9 mouse cellular contexts compared by ENCODE assay signal in the genomic region with DNA sequence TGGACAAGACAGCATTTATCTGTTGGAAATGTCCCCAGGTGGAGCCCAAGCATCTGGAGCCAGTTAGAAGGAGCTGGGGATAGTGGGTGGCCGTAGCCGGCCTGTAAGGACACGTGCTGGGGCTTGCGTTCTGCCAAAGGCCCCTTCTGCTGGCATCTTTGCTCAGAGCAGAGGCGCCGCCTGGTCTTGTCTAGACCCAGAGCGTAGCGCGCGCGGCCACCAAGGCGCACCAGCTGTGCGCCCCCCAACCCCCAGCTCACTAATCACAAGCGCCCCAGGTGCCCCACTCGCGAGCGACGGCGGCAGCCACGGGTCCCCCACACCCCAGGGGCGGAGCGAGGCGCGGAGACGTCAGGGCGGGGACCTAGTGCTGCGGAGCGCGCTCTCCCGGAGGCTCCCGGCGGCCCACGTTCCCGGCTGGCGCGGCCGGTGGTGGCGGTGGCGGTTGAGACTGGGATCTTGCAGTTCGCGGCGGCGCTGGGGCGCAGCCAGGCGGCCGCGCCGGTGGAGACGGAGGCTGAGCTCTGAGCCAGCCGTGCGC. TPM values are rescaled to one million over a fixed set of nuclear protein-coding genes. Genes with fewer than 3 reads are reported as not detected.
DNase-seq lines count a peak whose midpoint lies in the region; ATAC-seq and TF ChIP-seq lines count a peak whose summit lies in the region.
"Had no signal": no experiment of that assay in that cellular context is flagged by ENCODE, and none has a peak within 500 bp of the region (broad histone marks: within the 10 kb centered on the region; RNA-seq: fewer than 3 reads in every experiment).

A gene (plus strand): TSS at position 514 of the 541 bp plus-strand sequence.

- H3K27ac ChIP-seq in forebrain, embryonic 14.5 days (ENCODE audit: low read depth, low read length): no peak within 1 kb of the TSS

- intact Hi-C loops in heart, postnatal 14 days (cut with DNase I): loop anchor here (2.0 kb wide), 1 partner anchor 39 kb away; no protein-coding TSS in a partner anchor

- peak within 1 kb of the TSS; percentile 67 for H3K9ac ChIP-seq in forebrain, embryonic 14.5 days (ENCODE audit: low read length)

- H3K4me2 ChIP-seq in forebrain, embryonic 14.5 days (ENCODE audit: low read length): peak within 1 kb of the TSS; percentile 93

- no peaks in the 10 kb centered on the region for H3K9me3 ChIP-seq in forebrain, embryonic 14.5 days (replicated peaks; ENCODE audit: control insufficient read depth, low read length)

- 0 out of 2 replicates have a peak, but pooled peaks have one; percentile 11 for TF ChIP-seq POLR2A in brain, embryonic 14.5 days (IDR thresholded peaks at IDR 0.05; ENCODE audit: borderline replicate concordance, extremely low read depth, insufficient read depth, insufficient read length, poor library complexity, severe bottlenecking)

- H3K4me1 ChIP-seq in forebrain, embryonic 14.5 days (ENCODE audit: control insufficient read depth, insufficient read depth, low read length): peaks cover 5% of the 10 kb centered on the region; the same call in 1 of the 2 replicates

- no peaks in the 10 kb centered on the region for H3K36me3 ChIP-seq in forebrain, embryonic 14.5 days (ENCODE audit: control insufficient read depth, insufficient read depth, low read length)
- H3K36me3 ChIP-seq: G1E had no signal

- no peak for TF ChIP-seq CTCF in brain, embryonic 14.5 days (IDR thresholded peaks at IDR 0.05; ENCODE audit: borderline replicate concordance, extremely low read depth, insufficient read depth, insufficient read length)

- peak; percentile 93 for ATAC-seq in forebrain, embryonic 14.5 days

- peak within 1 kb of the TSS; percentile 48 for H3K4me3 ChIP-seq in forebrain, embryonic 14.5 days (ENCODE audit: low read depth, low read length)

- no peaks in the 10 kb centered on the region for H3K27me3 ChIP-seq in forebrain, embryonic 14.5 days (replicated peaks; ENCODE audit: control insufficient read depth, insufficient read depth, low read length)

- DNase-seq in 3134 (ENCODE audit: extremely low read depth, insufficient read length, low spot score): peak; percentile 90
- peak; percentile 80 for DNase-seq in brain, embryonic 14.5 days (ENCODE audit: low read depth)
- DNase-seq in forebrain, embryonic 14.5 days (ENCODE audit: low spot score): peak; percentile 68
- peak; percentile 78 to 81 for DNase-seq in heart, postnatal 14 days
- peak; percentile 44 for DNase-seq in left cerebral cortex, adult 11 months (ENCODE audit: low spot score)
- peak; percentile 77 for DNase-seq in lung, postnatal 10 days
- peak; percentile 77 to 82 for DNase-seq in right cerebral cortex, postnatal 10 days (ENCODE audit: low spot score in 2 of 2)
- DNase-seq in spleen, postnatal 10 days (ENCODE audit: low spot score in 2 of 2): no peak

- WGBS in forebrain, embryonic 14.5 days: under 1% methylated on average over 33 of the region's 51 CpGs

RNA-seq across cellular contexts. Expression of the gene that starts here (rescaled TPM):
- 0.58 and 1.9 TPM in 2 replicates for polyA plus RNA-seq in brain, embryonic 14.5 days (2012; rRNA removed)
- polyA plus RNA-seq in forebrain, embryonic 14.5 days (2014; fragmentation: Nextera tagmentation; extraction: Ambion mirVana): 4.1 and 5.5 TPM in 2 replicates
- 10 to 100 TPM; 40.0 to 46.5 TPM for total RNA-seq in heart, postnatal 14 days (2021)
- total RNA-seq: G1E had no signal
- polyA plus RNA-seq: G1E had no signal

Comparison
In these comparisons a context has a peak if more than half of its experiments do, and no peak if none do; other contexts are left out.
1. DNase-seq: peak in 3134 (single experiment), brain, embryonic 14.5 days (single experiment), forebrain, embryonic 14.5 days (single experiment), heart, postnatal 14 days (2 of 2), left cerebral cortex, adult 11 months (single experiment), lung, postnatal 10 days (single experiment) and right cerebral cortex, postnatal 10 days (2 of 2); none in spleen, postnatal 10 days (0 of 2).